Mouse (Mus musculus) cerebellum, adult 2 months (tissue): Measurements from ENCODE around the gene Gng2.

Experiments used
- CTCF ChIP-seq: fragments of 200-500 bp; IDR thresholded peaks from 2 replicates; pipeline ENCODE4 v1.5.1; 2011; ENCODE audit warnings: low read depth, mild to moderate bottlenecking, control low read depth, low read length, moderate library complexity, borderline replicate concordance; ENCODE audit not compliant: insufficient read depth
- POLR2A ChIP-seq: fragments of 200-500 bp; IDR thresholded peaks from 2 replicates; pipeline ENCODE4 v1.6.1; 2011; ENCODE audit warnings: low read length, control low read depth, borderline replicate concordance; ENCODE audit not compliant: insufficient read depth

GRCm38 (mm10) chr14:19976421-19977270, 781 bp downstream of the Gng2 start:
- TF ChIP-seq CTCF (peak; percentile 44; the same call in 1 of the 2 replicates), POLR2A (peak; percentile 83; the same call in 1 of the 2 replicates)
